Mouse (Mus musculus) testis, adult 10 weeks (tissue): ENCODE results near the gene Rps17. TPM values are rescaled to one million over a fixed set of nuclear protein-coding genes. Genes with fewer than 3 reads are reported as not detected.

Source experiments
- polyA plus RNA-seq: library from polyadenylated mRNA; stranded (reverse); fragments of 350-450 nt; fragmentation: Illumina TruSeq; extraction: RNeasy Lipid Tissue Mini Kit (QIAGEN cat#74804); gene quantifications from one replicate; pipeline ENCODE4 v1.2.3, GENCODE M21; 2014; ENCODE audit warnings: low read depth, low replicate concordance

Gene Rps17
- 184 TPM for polyA plus RNA-seq

GRCm38 (mm10) chr7:81344544-81345446 lies at the start of gene Rps17:
Gene Rps17 (minus strand): TSS chr7:81345254.

Other genes with a start within 250 kb of the Rps17 start
- 0.07 TPM for gene Slc28a1, start 230.5 kb downstream of the Rps17 start, polyA plus RNA-seq
- gene Pde8a, start 131.7 kb downstream of the Rps17 start, polyA plus RNA-seq = 348 TPM
- gene Cpeb1, start 110.2 kb upstream of the Rps17 start, polyA plus RNA-seq = 18.3 TPM
- not detected for gene Ap3b2, start 148.7 kb upstream of the Rps17 start, polyA plus RNA-seq
- not detected for gene BC048679, start 153.0 kb upstream of the Rps17 start, polyA plus RNA-seq
- gene Fsd2, start 221.7 kb upstream of the Rps17 start, polyA plus RNA-seq = 0.22 TPM
- gene Whamm, start 226.0 kb upstream of the Rps17 start, polyA plus RNA-seq = 29.0 TPM